Comparison of ENCODE assay signal across 18 mouse cellular contexts in genomic region chr9:95762228-95762627, GRCm38 (mm10). TPM values are rescaled to one million over a fixed set of nuclear protein-coding genes. Genes with fewer than 3 reads are reported as not detected.
A peak's percentile ranks its signal among the peaks of the same experiment; 100 is the strongest.
DNase-seq lines count a peak whose midpoint lies in the region; ATAC-seq and TF ChIP-seq lines count a peak whose summit lies in the region.
"Had no signal": no experiment of that assay in that cellular context is flagged by ENCODE, and none has a peak within 500 bp of the region (broad histone marks: within the 10 kb centered on the region; RNA-seq: fewer than 3 reads in every experiment).

No protein-coding gene starts in this region.

- ATAC-seq in granulocyte monocyte progenitor cell, adult 5-6 weeks (replicated peaks; ENCODE audit: poor library complexity, severe bottlenecking): peak; percentile 70
- ATAC-seq in forebrain, embryonic 14.5 days: no peak
- ATAC-seq: forebrain, embryonic 13.5 days; forebrain, embryonic 16.5 days had no signal

- no peaks in the 10 kb centered on the region for H3K9me3 ChIP-seq in forebrain, embryonic 14.5 days (replicated peaks; ENCODE audit: control insufficient read depth, low read length)
- H3K9me3 ChIP-seq: embryonic facial prominence, embryonic 10.5 days; embryonic facial prominence, embryonic 12.5 days; forebrain, embryonic 13.5 days had no signal

- no peak overlapping the region for H3K4me3 ChIP-seq in kidney, adult 2 months (ENCODE audit: insufficient read depth, low read depth, low read length)
- no peak overlapping the region for H3K4me3 ChIP-seq in forebrain, embryonic 14.5 days (ENCODE audit: low read depth, low read length)
- H3K4me3 ChIP-seq: embryonic facial prominence, embryonic 10.5 days; embryonic facial prominence, embryonic 12.5 days; forebrain, embryonic 13.5 days had no signal

- H3K4me2 ChIP-seq in forebrain, embryonic 14.5 days (ENCODE audit: low read length): no peak overlapping the region
- H3K4me2 ChIP-seq: embryonic facial prominence, embryonic 12.5 days; forebrain, embryonic 13.5 days had no signal

- TF ChIP-seq CTCF in kidney, adult 2 months (conservative IDR thresholded peaks at IDR 0.05; ENCODE audit: insufficient read depth, insufficient read length, low read depth, low read length): no peak

- H3K4me1 ChIP-seq in kidney, adult 2 months (ENCODE audit: control insufficient read depth, insufficient read depth, low read length): peaks cover 4% of the 10 kb centered on the region; the same call in 1 of the 2 replicates
- H3K4me1 ChIP-seq in forebrain, embryonic 14.5 days (ENCODE audit: control insufficient read depth, insufficient read depth, low read length): no peaks in the 10 kb centered on the region
- H3K4me1 ChIP-seq: embryonic facial prominence, embryonic 10.5 days; embryonic facial prominence, embryonic 12.5 days; forebrain, embryonic 13.5 days had no signal

- H3K27me3 ChIP-seq in kidney, adult 2 months (replicated peaks; ENCODE audit: control insufficient read depth, insufficient read depth, low read length): no peaks in the 10 kb centered on the region
- no peaks in the 10 kb centered on the region for H3K27me3 ChIP-seq in forebrain, embryonic 14.5 days (replicated peaks; ENCODE audit: control insufficient read depth, insufficient read depth, low read length)
- H3K27me3 ChIP-seq: embryonic facial prominence, embryonic 12.5 days; forebrain, embryonic 13.5 days had no signal

- H3K9ac ChIP-seq in forebrain, embryonic 14.5 days (ENCODE audit: low read length): no peak overlapping the region
- H3K9ac ChIP-seq: embryonic facial prominence, embryonic 12.5 days; forebrain, embryonic 13.5 days had no signal

- H3K27ac ChIP-seq in kidney, adult 2 months (ENCODE audit: insufficient read depth, low read depth, low read length): peak overlapping the region; percentile 93
- no peak overlapping the region for H3K27ac ChIP-seq in forebrain, embryonic 14.5 days (ENCODE audit: low read depth, low read length)
- H3K27ac ChIP-seq: embryonic facial prominence, embryonic 10.5 days; embryonic facial prominence, embryonic 12.5 days; forebrain, embryonic 13.5 days had no signal

- DNase-seq in kidney, adult 2 months: no peak
- DNase-seq in kidney, postnatal 36 days: no peak
- no peak for DNase-seq in natural killer cell, adult 2 months (ENCODE audit: low spot score in 2 of 2)
- DNase-seq in forebrain, embryonic 14.5 days (ENCODE audit: low spot score): no peak
- DNase-seq: adrenal gland, adult 2 months; adrenal gland, postnatal 10 days; adrenal gland, postnatal 25 days; cerebellum, adult 11 months; cerebellum, adult 18-20 months; cerebellum, adult 8-10 months; cerebellum, adult 9-11 months; cerebellum, postnatal 14 days; cerebellum, postnatal 36 days had no signal

- no peaks in the 10 kb centered on the region for H3K36me3 ChIP-seq in kidney, adult 2 months (ENCODE audit: control insufficient read depth, insufficient read depth, low read length)
- H3K36me3 ChIP-seq in forebrain, embryonic 14.5 days (ENCODE audit: control insufficient read depth, insufficient read depth, low read length): no peaks in the 10 kb centered on the region
- H3K36me3 ChIP-seq: embryonic facial prominence, embryonic 10.5 days; embryonic facial prominence, embryonic 12.5 days had no signal

- no peak for TF ChIP-seq POLR2A in kidney, adult 2 months (IDR thresholded peaks at IDR 0.05; ENCODE audit: low read depth, low read length)

- WGBS in kidney, adult 2 months: 80% methylated on average over 3 of the region's 3 CpGs
- WGBS in forebrain, embryonic 14.5 days: 91% methylated on average over 3 of the region's 3 CpGs

RNA-seq across cellular contexts. Expression of gene Trpc1, which starts 12.1 kb away (rescaled TPM):
- polyA plus RNA-seq in kidney, adult 2 months (2012; rRNA removed): 11.6 and 13.6 TPM in 2 replicates
- not detected in 2 replicates for total RNA-seq in granulocyte monocyte progenitor cell, adult 5-6 weeks (2014; fragmentation: Nextera tagmentation)
- not detected in 2 replicates for total RNA-seq in granulocyte monocyte progenitor cell, adult 5-6 weeks (2017)
- polyA plus RNA-seq in forebrain, embryonic 14.5 days (2014; fragmentation: Nextera tagmentation; extraction: Ambion mirVana): 4.5 and 4.6 TPM in 2 replicates
